Mouse (Mus musculus) MEL (cell line): ENCODE measurements at regions not wholly inside any gene's neighbourhood (a gene's known extent, or its start where the extent isn't known, plus 50 kb on each side); places are given as distances from the start of the nearest gene placed in this dataset.

ENCODE experiments used
- DNase-seq: peaks from one replicate; pipeline ENCODE4 v3.0.0; 2011; ENCODE audit warnings: low read depth, low spot score
- H3K27ac ChIP-seq: 2 replicates; pipeline ENCODE4 v1.5.1; 2012; ENCODE audit warnings: low read depth, mild to moderate bottlenecking, control low read depth, low read length, moderate library complexity; ENCODE audit not compliant: control insufficient read depth
- H3K27me3 ChIP-seq, 2 experiments: fragments of 150-350 bp in 1 of 2; sonication (generic) in 1 of 2; 2 replicates each; pipeline ENCODE4 v1.6.1; 2012; ENCODE audit warnings: low read length in 2 of 2, mild to moderate bottlenecking in 2 of 2, improper control_type of control experiment in 1 of 2, moderate library complexity in 1 of 2; ENCODE audit not compliant: insufficient read depth in 2 of 2, control insufficient read depth in 1 of 2
- H3K36me3 ChIP-seq, 2 experiments: 2 replicates each; pipeline ENCODE4 v1.6.1; 2012 to 2014; ENCODE audit warnings: low read length in 2 of 2, improper control_type of control experiment in 1 of 2, inconsistent platforms in 1 of 2, mild to moderate bottlenecking in 1 of 2; ENCODE audit not compliant: insufficient read depth in 2 of 2, control insufficient read depth in 1 of 2
- H3K4me1 ChIP-seq, 2 experiments: fragments of 150-350 bp in 1 of 2; sonication (generic) in 1 of 2; 2 replicates each; pipeline ENCODE4 v1.6.1; 2012; ENCODE audit warnings: low read length in 2 of 2, improper control_type of control experiment in 1 of 2, mild to moderate bottlenecking in 1 of 2; ENCODE audit not compliant: insufficient read depth in 2 of 2, control insufficient read depth in 1 of 2
- H3K4me3 ChIP-seq, 2 experiments: fragments of 150-350 bp in 1 of 2; sonication (generic) in 1 of 2; 2 replicates each; pipeline ENCODE4 v1.5.1; 2012; ENCODE audit warnings: low read depth in 2 of 2, low read length in 2 of 2, mild to moderate bottlenecking in 2 of 2, moderate library complexity in 2 of 2, control low read depth in 1 of 2, improper control_type of control experiment in 1 of 2; ENCODE audit not compliant: control insufficient read depth in 1 of 2, insufficient read depth in 1 of 2
- H3K79me2 ChIP-seq: 2 replicates; pipeline ENCODE4 v1.6.1; 2012; ENCODE audit warnings: mild to moderate bottlenecking, low read length, moderate library complexity; ENCODE audit not compliant: control insufficient read depth, poor library complexity, insufficient read depth
- H3K9ac ChIP-seq: 2 replicates; pipeline ENCODE4 v1.6.1; 2012; ENCODE audit warnings: low read depth, mild to moderate bottlenecking, control low read depth, low read length, moderate library complexity; ENCODE audit not compliant: control insufficient read depth, poor library complexity, severe bottlenecking
- H3K9me3 ChIP-seq: fragments of 150-350 bp; sonication (generic); replicated peaks from 2 replicates; pipeline ENCODE4 v1.6.1; 2012; ENCODE audit warnings: mild to moderate bottlenecking, low read length, improper control_type of control experiment, moderate library complexity; ENCODE audit not compliant: insufficient read depth
- BHLHE40 ChIP-seq: IDR thresholded peaks from 2 replicates; pipeline ENCODE4 v1.6.1; 2012; ENCODE audit warnings: low read depth, mild to moderate bottlenecking, inconsistent platforms, low read length, improper control_type of control experiment, borderline replicate concordance
- CHD1 ChIP-seq: IDR thresholded peaks from 2 replicates; pipeline ENCODE4 v1.6.1; 2012; ENCODE audit warnings: low read depth, mild to moderate bottlenecking, inconsistent platforms, low read length, improper control_type of control experiment
- CTCF ChIP-seq, 3 experiments: IDR thresholded peaks in 2 of 3; conservative IDR thresholded peaks in 1 of 3; 2 replicates each; pipeline ENCODE4 v1.5.1; 2011 to 2012; ENCODE audit warnings: low read length in 3 of 3, low read depth in 2 of 3, mild to moderate bottlenecking in 2 of 3, improper control_type of control experiment in 1 of 3, inconsistent platforms in 1 of 3, mixed read lengths in 1 of 3, moderate library complexity in 1 of 3; ENCODE audit not compliant: control insufficient read depth in 1 of 3, insufficient read depth in 1 of 3, poor library complexity in 1 of 3, severe bottlenecking in 1 of 3
- E2F4 ChIP-seq: IDR thresholded peaks from 2 replicates; pipeline ENCODE4 v1.6.1; 2011; ENCODE audit warnings: low read depth, low read length, improper control_type of control experiment, borderline replicate concordance
- ETS1 ChIP-seq: IDR thresholded peaks from 2 replicates; pipeline ENCODE4 v1.6.1; 2012; ENCODE audit warnings: low read depth, mild to moderate bottlenecking, inconsistent platforms, low read length, improper control_type of control experiment, moderate library complexity
- GATA1 ChIP-seq: IDR thresholded peaks from 2 replicates; pipeline ENCODE4 v1.6.1; 2011; ENCODE audit warnings: low read depth, low read length, improper control_type of control experiment
- HCFC1 ChIP-seq: IDR thresholded peaks from 2 replicates; pipeline ENCODE4 v1.6.1; 2012; ENCODE audit warnings: low read depth, mild to moderate bottlenecking, inconsistent platforms, low read length, improper control_type of control experiment, moderate library complexity
- JUND ChIP-seq: IDR thresholded peaks from 2 replicates; pipeline ENCODE4 v1.6.1; 2011; ENCODE audit warnings: low read depth, mild to moderate bottlenecking, improper control_type of control experiment, low read length
- MEF2A ChIP-seq: IDR thresholded peaks from 2 replicates; pipeline ENCODE4 v1.6.1; 2014; ENCODE audit warnings: low read depth, mild to moderate bottlenecking, inconsistent platforms, low read length, improper control_type of control experiment; ENCODE audit not compliant: poor library complexity, insufficient replicate concordance, severe bottlenecking; ENCODE audit errors: extremely low read depth
- MXI1 ChIP-seq: IDR thresholded peaks from 2 replicates; pipeline ENCODE4 v1.6.1; 2011; ENCODE audit warnings: mild to moderate bottlenecking, low read depth, low read length, improper control_type of control experiment
- NELFE ChIP-seq: IDR thresholded peaks from 2 replicates; pipeline ENCODE4 v1.6.1; 2011; ENCODE audit warnings: low read depth, low read length, improper control_type of control experiment
- POLR2A ChIP-seq, 2 experiments: IDR thresholded peaks; 2 replicates each; pipeline ENCODE4 v1.6.1; 2011 to 2012; ENCODE audit warnings: low read length in 2 of 2, mild to moderate bottlenecking in 2 of 2, control low read depth in 1 of 2, improper control_type of control experiment in 1 of 2, low read depth in 1 of 2, moderate library complexity in 1 of 2; ENCODE audit not compliant: control insufficient read depth in 1 of 2, insufficient read depth in 1 of 2, poor library complexity in 1 of 2
- POLR2AphosphoS2 ChIP-seq: IDR thresholded peaks from 2 replicates; pipeline ENCODE4 v1.6.1; 2011; ENCODE audit warnings: low read length, improper control_type of control experiment
- POLR2AphosphoS5 ChIP-seq: IDR thresholded peaks from 2 replicates; pipeline ENCODE4 v1.6.1; 2012; ENCODE audit warnings: low read depth, borderline replicate concordance, mild to moderate bottlenecking, inconsistent platforms, low read length, moderate library complexity, mixed read lengths
- RAD21 ChIP-seq: IDR thresholded peaks from 2 replicates; pipeline ENCODE4 v1.6.1; 2011; ENCODE audit warnings: mild to moderate bottlenecking, low read depth, low read length, improper control_type of control experiment
- RCOR1 ChIP-seq: IDR thresholded peaks from 2 replicates; pipeline ENCODE4 v1.6.1; 2012; ENCODE audit warnings: low read depth, mild to moderate bottlenecking, inconsistent platforms, low read length, improper control_type of control experiment
- SMC3 ChIP-seq: IDR thresholded peaks from 2 replicates; pipeline ENCODE4 v1.6.1; 2011; ENCODE audit warnings: low read depth, low read length, improper control_type of control experiment
- TAL1 ChIP-seq: IDR thresholded peaks from 2 replicates; pipeline ENCODE4 v1.6.1; 2012; ENCODE audit warnings: mild to moderate bottlenecking, inconsistent platforms, low read length, moderate library complexity, mixed read lengths
- TBP ChIP-seq: IDR thresholded peaks from 2 replicates; pipeline ENCODE4 v1.8.0; 2011; ENCODE audit warnings: low read depth, low read length, improper control_type of control experiment
- TCF12 ChIP-seq: IDR thresholded peaks from 2 replicates; pipeline ENCODE4 v1.6.1; 2014; ENCODE audit warnings: low read depth, mild to moderate bottlenecking, inconsistent platforms, low read length, improper control_type of control experiment, moderate library complexity
- UBTF ChIP-seq: IDR thresholded peaks from 2 replicates; pipeline ENCODE4 v1.6.1; 2012; ENCODE audit warnings: low read depth, mild to moderate bottlenecking, inconsistent platforms, low read length, improper control_type of control experiment, moderate library complexity, borderline replicate concordance; ENCODE audit not compliant: insufficient read depth
- USF1 ChIP-seq: IDR thresholded peaks from 2 replicates; pipeline ENCODE4 v1.6.1; 2014; ENCODE audit warnings: low read depth, mild to moderate bottlenecking, inconsistent platforms, low read length, improper control_type of control experiment, moderate library complexity
- USF2 ChIP-seq, 2 experiments: IDR thresholded peaks; 2 replicates each; pipeline ENCODE4 v1.6.1; 2011 to 2012; ENCODE audit warnings: improper control_type of control experiment in 2 of 2, low read length in 2 of 2, borderline replicate concordance in 1 of 2, inconsistent platforms in 1 of 2, low read depth in 1 of 2, mild to moderate bottlenecking in 1 of 2; ENCODE audit not compliant: insufficient read depth in 1 of 2
- ZC3H11A ChIP-seq: IDR thresholded peaks from 2 replicates; pipeline ENCODE4 v1.6.1; 2012; ENCODE audit warnings: low read depth, mild to moderate bottlenecking, inconsistent platforms, low read length, improper control_type of control experiment
- ZNF384 ChIP-seq: IDR thresholded peaks from 2 replicates; pipeline ENCODE4 v1.6.1; 2012; ENCODE audit warnings: low read depth, mild to moderate bottlenecking, inconsistent platforms, low read length, improper control_type of control experiment

DNA sequence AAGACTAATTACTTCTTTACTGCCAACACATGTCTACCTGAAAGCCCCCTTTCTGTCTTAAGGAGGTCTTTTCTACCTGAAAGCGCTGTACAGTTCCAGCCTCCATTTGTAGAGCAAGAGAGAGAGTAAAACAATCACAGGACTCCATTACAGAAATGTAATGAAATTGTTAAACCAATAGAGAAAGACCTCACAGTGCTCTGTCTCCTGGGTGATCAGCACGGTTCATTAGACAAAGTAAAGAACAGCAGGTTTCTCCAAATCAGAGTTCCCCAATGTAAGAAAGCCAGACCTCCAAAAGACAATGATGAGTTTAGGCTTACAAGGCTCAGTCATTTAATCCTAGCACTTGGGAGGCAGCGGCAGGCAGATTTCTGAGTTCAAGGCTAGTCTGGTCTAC is 153.1 kb downstream of the Alx1 start:
- TF ChIP-seq CHD1, result no peak
- no peak for TF ChIP-seq JUND
- TF ChIP-seq MEF2A, result no peak
- TF ChIP-seq POLR2A (IDR thresholded peaks at IDR 0.05; ENCODE audit: control insufficient read depth in 1 of 2, insufficient read depth in 1 of 2, low read depth in 1 of 2, low read length in 2 of 2, poor library complexity in 1 of 2), result no peak
- no peak for TF ChIP-seq GATA1
- no peak for TF ChIP-seq NELFE
- TF ChIP-seq SMC3, result no peak
- no peak for TF ChIP-seq TCF12
- no peak for TF ChIP-seq POLR2AphosphoS5
- TF ChIP-seq HCFC1, result no peak
- TF ChIP-seq ETS1, result no peak
- TF ChIP-seq TBP, result no peak
- no peak for TF ChIP-seq POLR2AphosphoS2
- no peak for TF ChIP-seq BHLHE40
- TF ChIP-seq E2F4, result no peak
- Histone ChIP-seq H3K9me3 (no peaks in the 10 kb centered on the region), H3K27me3 (no peaks in the 10 kb centered on the region), H3K79me2 (no peaks in the 10 kb centered on the region), H3K27ac (no peak overlapping the region), H3K36me3 (no peaks in the 10 kb centered on the region), H3K4me3 (no peak overlapping the region), H3K9ac (no peak overlapping the region), H3K4me1 (no peaks in the 10 kb centered on the region)
- DNase-seq, result no peak

GRCm38 (mm10) chr10:102866920-102867319 is 163.1 kb downstream of the Alx1 start:
- Histone ChIP-seq H3K27me3 (no peaks in the 10 kb centered on the region), H3K79me2 (no peaks in the 10 kb centered on the region), H3K9ac (no peak overlapping the region), H3K36me3 (no peaks in the 10 kb centered on the region), H3K4me1 (no peaks in the 10 kb centered on the region), H3K27ac (no peak overlapping the region), H3K4me3 (no peak overlapping the region), H3K9me3 (no peaks in the 10 kb centered on the region)
- peak; percentile 8 for DNase-seq
- TF ChIP-seq ZC3H11A, result peak; percentile 23; the same call in 1 of the 2 replicates
- TF ChIP-seq ZNF384, result no peak
- no peak for TF ChIP-seq POLR2AphosphoS5
- TF ChIP-seq CTCF (IDR thresholded peaks at IDR 0.05 in 2 of 3, conservative IDR thresholded peaks at IDR 0.05 in 1 of 3; ENCODE audit: control insufficient read depth in 1 of 3, insufficient read depth in 1 of 3, low read depth in 2 of 3, low read length in 3 of 3, poor library complexity in 1 of 3, severe bottlenecking in 1 of 3), result peak in 1 of 3 experiments; percentile 51; a peak in 2 of 6 replicates
- no peak for TF ChIP-seq TAL1
- no peak for TF ChIP-seq RCOR1
- no peak for TF ChIP-seq HCFC1
- TF ChIP-seq USF1, result no peak
- no peak for TF ChIP-seq UBTF
- TF ChIP-seq MXI1, result no peak
- peak; percentile 45 for TF ChIP-seq SMC3
- TF ChIP-seq RAD21, result peak; percentile 50
- TF ChIP-seq TBP, result no peak
- no peak for TF ChIP-seq USF2 (IDR thresholded peaks at IDR 0.05; ENCODE audit: borderline replicate concordance in 1 of 2, insufficient read depth in 1 of 2, low read depth in 1 of 2, low read length in 2 of 2)
